ENCODE assay signal across 10 mouse cellular contexts in the genomic region with DNA sequence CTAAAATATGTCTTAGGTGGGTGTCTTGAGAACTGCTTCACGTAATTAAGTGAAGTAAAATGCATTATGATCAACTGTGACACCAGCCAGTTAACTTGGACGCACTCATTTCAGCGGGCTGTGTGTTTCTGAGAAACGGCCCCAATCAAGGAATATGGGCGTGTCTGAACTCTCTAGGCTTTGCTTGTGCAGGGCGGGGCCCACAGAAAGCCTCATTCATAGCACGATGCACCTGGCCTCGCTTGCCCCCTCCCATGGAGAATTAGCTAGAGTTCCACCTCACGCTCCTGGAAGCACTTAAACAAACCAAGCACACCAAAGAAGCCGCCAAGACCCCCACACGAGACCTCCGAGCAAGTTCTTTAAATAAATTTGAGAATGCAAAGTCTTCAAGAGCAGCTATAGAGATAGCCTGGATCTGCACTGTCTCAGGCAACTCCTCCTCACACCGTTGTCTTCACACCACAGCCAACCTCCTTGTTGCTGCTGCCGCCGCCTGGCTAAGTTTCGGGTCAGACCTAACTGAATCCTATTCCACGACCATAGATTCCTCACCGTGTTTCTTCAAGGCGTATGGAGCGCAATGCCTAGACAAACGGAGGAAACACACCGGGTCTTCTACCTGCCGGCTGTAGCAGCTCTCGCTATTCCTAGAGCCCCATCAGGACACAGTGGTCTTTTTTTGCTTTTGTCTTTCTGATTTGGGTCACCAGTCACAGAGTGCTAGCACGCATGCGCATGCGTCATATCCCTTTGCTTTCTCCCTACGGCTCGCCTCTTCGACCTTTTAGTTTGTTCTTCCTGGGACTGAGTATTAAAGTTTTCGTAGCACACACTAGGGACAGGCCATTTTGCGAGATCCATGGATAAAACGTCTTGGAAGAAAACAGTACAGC.
A peak's percentile ranks its signal among the peaks of the same experiment; 100 is the strongest.
DNase-seq lines count a peak whose midpoint lies in the region; ATAC-seq and TF ChIP-seq lines count a peak whose summit lies in the region.
"Had no signal": no experiment of that assay in that cellular context is flagged by ENCODE, and none has a peak within 500 bp of the region (broad histone marks: within the 10 kb centered on the region; RNA-seq: fewer than 3 reads in every experiment).

No protein-coding gene starts in this region.

- no peak for DNase-seq in heart, postnatal 36 days
- DNase-seq in midbrain, embryonic 10.5 days (ENCODE audit: low spot score), result no peak
- DNase-seq in midbrain, embryonic 11.5 days (ENCODE audit: low spot score, missing footprints), result no peak
- DNase-seq in stomach, postnatal 0 days (ENCODE audit: low spot score), result peak; percentile 79
- DNase-seq in thymus, postnatal 10 days (ENCODE audit: low spot score in 2 of 2), result no peak
- no peak for DNase-seq in urinary bladder, postnatal 25 days (ENCODE audit: low spot score)
- DNase-seq: cerebellum, adult 8-10 months; lung, adult 2 months had no signal

- H3K9me3 ChIP-seq in heart, embryonic 13.5 days, result no peaks in the 10 kb centered on the region
- no peaks in the 10 kb centered on the region for H3K9me3 ChIP-seq in midbrain, embryonic 10.5 days (replicated peaks)
- no peaks in the 10 kb centered on the region for H3K9me3 ChIP-seq in midbrain, embryonic 11.5 days (ENCODE audit: control insufficient read depth, low read length)
- no peaks in the 10 kb centered on the region for H3K9me3 ChIP-seq in intestine, embryonic 16.5 days (ENCODE audit: control insufficient read depth, low read length)
- H3K9me3 ChIP-seq in stomach, postnatal 0 days (ENCODE audit: control insufficient read depth, low read length), result no peaks in the 10 kb centered on the region

- H3K27ac ChIP-seq in heart, embryonic 13.5 days (replicated peaks), result no peak overlapping the region
- 0 out of 2 replicates have a peak overlapping the region, but pooled peaks have one; percentile 13 for H3K27ac ChIP-seq in midbrain, embryonic 10.5 days (replicated peaks)
- no peak overlapping the region for H3K27ac ChIP-seq in midbrain, embryonic 11.5 days (ENCODE audit: low read depth, low read length)
- H3K27ac ChIP-seq in intestine, embryonic 16.5 days (ENCODE audit: low read length), result no peak overlapping the region
- peak overlapping the region; percentile 76 for H3K27ac ChIP-seq in stomach, postnatal 0 days (replicated peaks)

- TF ChIP-seq EP300 in stomach, postnatal 0 days (optimal IDR thresholded peaks at IDR 0.05), result no peak

- peak overlapping the region; percentile 25 for H3K4me3 ChIP-seq in heart, embryonic 13.5 days
- no peak overlapping the region for H3K4me3 ChIP-seq in midbrain, embryonic 10.5 days
- H3K4me3 ChIP-seq in midbrain, embryonic 11.5 days (ENCODE audit: low read depth, low read length), result no peak overlapping the region
- peak overlapping the region; percentile 8 for H3K4me3 ChIP-seq in intestine, embryonic 16.5 days (ENCODE audit: low read length)
- H3K4me3 ChIP-seq in stomach, postnatal 0 days (ENCODE audit: low read depth, low read length), result peak overlapping the region; percentile 11; the same call in 1 of the 2 replicates

- WGBS in heart, embryonic 13.5 days, result 57% methylated on average over 33 of the region's 33 CpGs
- WGBS in midbrain, embryonic 10.5 days, result 77% methylated on average over 33 of the region's 33 CpGs
- WGBS in midbrain, embryonic 11.5 days, result 75% methylated on average over 33 of the region's 33 CpGs
- WGBS in intestine, embryonic 16.5 days, result 58% methylated on average over 33 of the region's 33 CpGs
- WGBS in stomach, postnatal 0 days, result 57% methylated on average over 33 of the region's 33 CpGs

- H3K9ac ChIP-seq in heart, embryonic 13.5 days, result 0 out of 2 replicates have a peak overlapping the region, but pooled peaks have one; percentile 16
- no peak overlapping the region for H3K9ac ChIP-seq in midbrain, embryonic 11.5 days (ENCODE audit: low read length)
- no peak overlapping the region for H3K9ac ChIP-seq in intestine, embryonic 16.5 days (ENCODE audit: low read depth, low read length)
- H3K9ac ChIP-seq in stomach, postnatal 0 days (ENCODE audit: low read length), result no peak overlapping the region

- TF ChIP-seq CTCF in stomach, postnatal 0 days (IDR thresholded peaks at IDR 0.05; ENCODE audit: low read depth), result peak; percentile 38

- H3K36me3 ChIP-seq in heart, embryonic 13.5 days, result no peaks in the 10 kb centered on the region
- no peaks in the 10 kb centered on the region for H3K36me3 ChIP-seq in midbrain, embryonic 10.5 days
- no peaks in the 10 kb centered on the region for H3K36me3 ChIP-seq in midbrain, embryonic 11.5 days (ENCODE audit: control insufficient read depth, insufficient read depth, low read length)
- H3K36me3 ChIP-seq in intestine, embryonic 16.5 days (ENCODE audit: control insufficient read depth, insufficient read depth, low read length), result no peaks in the 10 kb centered on the region
- no peaks in the 10 kb centered on the region for H3K36me3 ChIP-seq in stomach, postnatal 0 days (ENCODE audit: control insufficient read depth, insufficient read depth, low read length)

- peak overlapping the region; percentile 49 for H3K4me2 ChIP-seq in heart, embryonic 13.5 days
- H3K4me2 ChIP-seq in midbrain, embryonic 11.5 days, result no peak overlapping the region
- peak overlapping the region; percentile 41 for H3K4me2 ChIP-seq in intestine, embryonic 16.5 days (ENCODE audit: low read depth, low read length)
- H3K4me2 ChIP-seq in stomach, postnatal 0 days (replicated peaks; ENCODE audit: low read depth), result peak overlapping the region; percentile 41

- H3K4me1 ChIP-seq in heart, embryonic 13.5 days, result peaks cover 27% of the 10 kb centered on the region
- peaks cover 30% of the 10 kb centered on the region for H3K4me1 ChIP-seq in midbrain, embryonic 10.5 days
- H3K4me1 ChIP-seq in midbrain, embryonic 11.5 days (ENCODE audit: control insufficient read depth, insufficient read depth, low read length), result peaks cover 9% of the 10 kb centered on the region; the same call in 1 of the 2 replicates
- H3K4me1 ChIP-seq in intestine, embryonic 16.5 days (ENCODE audit: control insufficient read depth, insufficient read depth, low read length), result peaks cover 14% of the 10 kb centered on the region
- no peaks in the 10 kb centered on the region; the same call in 1 of the 2 replicates for H3K4me1 ChIP-seq in stomach, postnatal 0 days (replicated peaks; ENCODE audit: control insufficient read depth, insufficient read depth)

- no peaks in the 10 kb centered on the region for H3K27me3 ChIP-seq in heart, embryonic 13.5 days (replicated peaks)
- H3K27me3 ChIP-seq in midbrain, embryonic 10.5 days (ENCODE audit: low read depth, poor library complexity, severe bottlenecking), result no peaks in the 10 kb centered on the region
- H3K27me3 ChIP-seq in midbrain, embryonic 11.5 days (ENCODE audit: control insufficient read depth, insufficient read depth, low read length), result no peaks in the 10 kb centered on the region
- no peaks in the 10 kb centered on the region for H3K27me3 ChIP-seq in intestine, embryonic 16.5 days (replicated peaks; ENCODE audit: control insufficient read depth, insufficient read depth, low read length)
- no peaks in the 10 kb centered on the region for H3K27me3 ChIP-seq in stomach, postnatal 0 days (ENCODE audit: control insufficient read depth, insufficient read depth, low read length)

- intact Hi-C loops in heart, postnatal 36 days (cut with DNase I), result no loop called here

- no peak for ATAC-seq in heart, embryonic 13.5 days (ENCODE audit: extremely low read depth, insufficient number of reproducible peaks, low FRiP score, low TSS enrichment)
- ATAC-seq in midbrain, embryonic 11.5 days (ENCODE audit: low FRiP score), result no peak
- peak; percentile 87 for ATAC-seq in intestine, embryonic 16.5 days
- peak; percentile 89 for ATAC-seq in stomach, postnatal 0 days (ENCODE audit: low FRiP score, low TSS enrichment)

Comparison
In these comparisons a context has a peak if more than half of its experiments do, and no peak if none do; other contexts are left out.
1. H3K27ac ChIP-seq: peak in midbrain, embryonic 10.5 days (single experiment) and stomach, postnatal 0 days (single experiment); none in heart, embryonic 13.5 days (single experiment), midbrain, embryonic 11.5 days (single experiment) and intestine, embryonic 16.5 days (single experiment).
2. ATAC-seq: peak in intestine, embryonic 16.5 days (single experiment) and stomach, postnatal 0 days (single experiment); none in heart, embryonic 13.5 days (single experiment) and midbrain, embryonic 11.5 days (single experiment).
3. H3K4me3 ChIP-seq: peak in heart, embryonic 13.5 days (single experiment), intestine, embryonic 16.5 days (single experiment) and stomach, postnatal 0 days (single experiment); none in midbrain, embryonic 10.5 days (single experiment) and midbrain, embryonic 11.5 days (single experiment).